Mouse (Mus musculus) adrenal gland, adult 18-20 months (tissue): ENCODE measurements around the gene Etv5. TPM values are rescaled to one million over a fixed set of nuclear protein-coding genes. Genes with fewer than 3 reads are reported as not detected.
"Not testable (repeated sequence)": the region's sequence is repeated elsewhere in the genome, so short reads cannot be mapped to it uniquely, and the experiment has no call there.

ENCODE experiments used
- DNase-seq, 2 experiments: peaks; one replicate each; pipeline ENCODE4 v3.0.0; 2021 to 2022; ENCODE audit warnings: low spot score in 2 of 2
- total RNA-seq, 2 experiments: library from RNA; stranded (reverse); gene quantifications; 1 replicate in 1 of 2; 2 replicates in 1 of 2; pipeline ENCODE4 v1.2.3; 2021

The Etv5 gene
- total RNA-seq, 2 experiments from 2014 or later: 18.2 to 26.9 TPM

DNA sequence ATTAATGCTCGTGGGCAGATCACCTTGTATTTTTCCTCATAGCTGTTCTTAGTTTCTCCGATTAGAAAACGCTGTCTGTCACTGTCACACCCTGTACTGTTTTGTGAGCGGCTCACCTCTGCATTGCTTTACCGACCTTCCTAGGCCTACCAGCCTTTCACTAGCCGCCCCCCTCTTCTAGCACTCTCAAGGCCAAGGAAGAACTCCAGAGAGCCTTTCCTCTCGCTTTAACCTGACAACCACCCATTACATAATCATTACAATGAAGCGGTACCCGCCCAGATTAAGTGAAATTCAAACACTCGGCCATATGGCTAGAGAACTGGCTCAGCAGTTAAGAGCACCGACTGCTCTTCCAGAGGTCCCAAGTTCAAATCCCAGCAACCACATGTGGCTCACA lies 41.2 kb downstream of the Etv5 start:
- no peak for DNase-seq

DNA sequence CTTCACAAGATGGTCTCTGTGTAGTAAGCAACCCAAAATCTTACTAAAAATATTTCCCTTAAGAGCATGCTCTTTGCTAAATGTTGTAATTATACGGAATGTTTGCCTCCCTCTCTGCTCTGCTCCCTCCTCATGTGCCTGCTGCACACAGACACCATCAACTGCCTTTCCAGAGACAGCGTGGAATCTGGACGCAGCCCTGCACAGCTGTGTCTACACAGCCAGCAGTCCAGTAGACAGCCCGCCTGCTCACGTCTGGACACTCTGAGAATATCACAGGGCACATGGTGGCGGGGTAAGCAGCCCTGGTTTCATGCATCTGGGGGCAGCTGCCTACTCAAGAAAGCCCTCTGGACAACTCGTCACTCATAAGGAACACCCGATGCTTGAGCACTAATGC lies 43.1 kb downstream of the Etv5 start:
- DNase-seq: no peak

DNA sequence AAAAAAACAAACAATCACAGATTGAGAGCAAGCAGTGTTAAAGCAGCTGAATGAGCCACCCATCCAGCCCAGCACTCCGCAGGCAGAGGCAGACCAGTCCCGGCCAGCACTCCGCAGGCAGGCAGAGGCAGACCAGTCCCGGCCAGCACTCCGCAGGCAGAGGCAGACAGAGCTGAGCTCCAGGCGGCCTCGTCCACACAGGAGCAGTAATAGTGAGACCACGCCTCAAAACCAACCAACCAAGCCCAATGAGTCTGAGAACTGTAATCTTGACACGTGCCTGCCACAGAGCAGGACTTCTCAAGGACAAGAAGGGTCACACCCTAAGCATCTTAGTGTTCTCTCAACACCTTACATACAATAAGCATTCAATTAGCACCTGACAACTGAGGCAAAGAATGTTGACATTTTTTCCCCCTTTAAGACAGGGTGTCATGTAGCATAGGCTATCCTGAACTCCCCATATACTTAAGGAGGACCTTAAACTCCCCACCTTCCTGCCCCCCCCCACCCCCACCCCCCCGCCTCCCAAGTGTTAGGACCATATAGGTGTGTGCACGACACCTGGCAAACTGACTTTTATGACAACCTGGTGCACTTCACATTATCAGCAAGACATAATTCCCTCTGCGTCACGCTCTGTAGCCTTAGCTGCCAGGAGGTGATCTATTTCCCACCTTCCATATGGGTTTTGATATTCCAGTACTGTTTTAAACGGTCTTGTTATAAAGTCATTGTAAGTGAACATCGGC lies 44.2 kb downstream of the Etv5 start:
- no peak for DNase-seq

DNA sequence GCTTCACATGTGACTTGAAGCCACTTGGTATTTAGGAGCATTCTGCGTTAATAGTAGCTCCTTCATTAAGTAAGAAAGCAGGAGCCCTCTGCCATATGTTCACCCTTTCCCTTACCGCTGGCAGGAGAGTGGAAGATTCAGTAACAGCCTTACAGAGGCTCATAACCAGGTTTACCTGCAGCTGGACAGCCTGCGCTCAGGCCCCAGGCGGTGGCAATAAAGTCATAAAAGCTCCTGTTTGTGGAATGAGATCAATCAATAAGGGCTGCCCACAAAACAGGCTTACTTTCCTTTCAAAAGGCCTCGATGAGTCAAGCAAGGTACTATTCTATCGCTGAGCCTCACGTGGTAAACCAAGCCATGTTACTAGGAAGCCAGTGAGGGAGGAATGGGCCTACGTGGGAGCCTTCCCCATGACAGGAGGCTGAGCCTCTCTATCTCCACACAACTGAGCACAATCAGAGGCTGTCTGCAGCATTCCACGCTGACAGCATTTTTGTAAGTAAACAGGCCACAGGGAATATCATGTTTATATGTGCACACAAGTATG lies 49.1 kb downstream of the Etv5 start:
- no peak for DNase-seq

DNA sequence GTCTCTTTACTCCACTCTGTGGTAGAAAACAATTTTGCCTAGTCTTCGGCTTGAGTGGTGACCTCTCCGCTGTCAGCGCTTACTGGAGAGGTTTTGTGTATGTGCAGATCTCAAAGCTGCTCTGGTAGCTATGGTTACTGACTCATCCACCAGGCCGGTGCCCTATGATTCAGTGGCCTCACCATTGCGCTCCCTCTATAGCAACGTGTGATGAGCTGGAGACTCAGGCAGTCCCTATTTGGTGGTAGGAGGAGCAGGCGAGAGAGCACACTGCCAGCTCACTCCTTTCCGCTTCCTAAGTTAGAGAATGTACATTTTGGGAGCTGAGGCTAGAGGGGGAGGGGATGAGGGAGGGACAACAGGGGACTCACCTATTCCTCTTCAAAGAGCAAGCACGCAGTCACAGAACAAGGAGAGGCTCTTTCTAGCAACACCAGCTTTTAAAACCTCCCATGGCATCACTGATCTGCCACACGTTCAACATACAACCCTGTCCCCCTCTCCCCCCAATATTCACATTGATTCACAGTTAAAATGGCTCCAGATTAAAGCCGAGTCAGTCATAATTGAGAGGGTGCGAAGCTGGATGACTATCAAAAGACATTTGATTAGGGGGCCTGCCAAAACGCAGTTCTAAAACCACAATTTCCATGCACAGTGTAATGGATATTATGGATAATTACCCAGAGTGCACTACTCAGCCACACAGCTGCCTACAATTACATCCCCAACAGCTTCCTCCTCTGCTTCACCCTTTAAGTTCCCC lies 50.2 kb downstream of the Etv5 start:
- peak; percentile 26 to 39 for DNase-seq

DNA sequence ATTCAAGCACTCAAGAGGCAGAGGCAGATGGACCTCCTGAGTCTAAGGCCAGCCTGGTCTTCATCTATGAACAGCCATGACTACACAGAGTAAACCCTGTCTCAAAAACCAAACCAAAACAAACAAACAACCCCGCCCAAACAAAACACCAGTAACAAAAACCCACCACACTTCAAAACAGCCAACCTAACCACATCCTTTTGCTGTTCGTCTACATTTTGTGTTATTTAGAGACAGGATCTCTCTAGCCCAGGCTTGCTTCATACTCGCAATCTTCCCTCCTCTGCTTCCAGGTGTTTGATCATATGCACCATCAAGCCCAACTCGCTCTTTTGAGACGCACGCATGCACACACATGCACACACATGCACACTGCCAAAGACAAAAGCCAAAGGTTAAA lies 51.8 kb downstream of the Etv5 start:
- no peak for DNase-seq

DNA sequence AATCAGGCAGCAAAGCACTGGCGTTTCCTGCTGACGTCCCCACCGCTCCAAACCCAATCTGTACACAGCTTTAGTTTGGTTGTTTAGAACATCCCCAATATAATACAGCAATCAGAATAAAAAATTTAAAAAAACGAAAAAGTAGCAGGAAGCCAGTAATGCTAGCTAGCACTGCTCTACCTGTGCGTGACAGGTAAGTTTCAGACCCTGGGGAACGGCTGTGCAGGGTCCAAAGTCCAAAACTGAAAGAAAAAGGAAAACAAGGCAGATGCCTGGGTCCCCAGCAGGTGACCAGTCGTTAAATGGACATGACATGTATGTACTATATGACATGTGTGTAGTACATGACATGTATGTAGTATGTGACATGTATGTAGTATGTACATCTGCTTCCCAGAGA lies 57.5 kb downstream of the Etv5 start:
- DNase-seq: not testable (repeated sequence)

DNA sequence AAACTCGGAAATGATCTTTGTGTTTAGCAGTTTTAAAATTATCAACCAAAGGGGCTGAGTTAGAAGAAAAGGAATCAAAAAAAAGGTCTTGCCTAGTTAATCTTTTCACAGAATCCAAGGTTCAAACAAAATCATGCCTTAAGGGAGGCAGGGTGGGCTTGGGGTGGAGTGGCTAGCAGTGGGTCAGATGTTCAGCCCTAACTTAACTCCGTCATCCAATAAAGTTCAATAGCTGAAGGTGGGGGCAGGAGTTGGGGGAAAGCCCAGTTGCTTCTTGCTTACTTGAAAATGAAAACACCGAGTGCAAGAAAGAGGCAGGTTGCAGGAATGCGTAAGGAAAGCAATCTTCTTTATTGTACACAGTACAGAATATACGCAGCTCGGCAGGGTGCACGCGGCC lies 58.5 kb downstream of the Etv5 start:
- no peak for DNase-seq

DNA sequence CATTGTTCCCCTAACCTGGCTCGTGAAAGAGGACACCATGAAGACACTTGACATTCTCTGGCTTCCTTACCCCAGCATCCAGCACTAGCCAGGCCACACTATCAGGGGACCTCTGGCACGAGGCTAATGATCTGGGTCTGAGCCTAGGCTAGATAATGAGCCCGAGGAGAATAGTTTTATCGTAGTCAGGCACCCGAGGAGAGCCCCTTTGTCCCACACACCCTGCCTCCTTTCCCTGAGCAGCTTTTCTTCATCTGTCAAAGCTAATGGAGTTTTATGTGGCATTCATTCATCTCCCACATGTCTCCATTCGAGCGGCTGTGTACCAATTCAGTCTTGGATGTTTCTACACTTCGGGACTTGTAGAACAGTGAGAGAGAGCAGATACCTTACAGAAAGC lies 59.5 kb downstream of the Etv5 start:
- no peak for DNase-seq

DNA sequence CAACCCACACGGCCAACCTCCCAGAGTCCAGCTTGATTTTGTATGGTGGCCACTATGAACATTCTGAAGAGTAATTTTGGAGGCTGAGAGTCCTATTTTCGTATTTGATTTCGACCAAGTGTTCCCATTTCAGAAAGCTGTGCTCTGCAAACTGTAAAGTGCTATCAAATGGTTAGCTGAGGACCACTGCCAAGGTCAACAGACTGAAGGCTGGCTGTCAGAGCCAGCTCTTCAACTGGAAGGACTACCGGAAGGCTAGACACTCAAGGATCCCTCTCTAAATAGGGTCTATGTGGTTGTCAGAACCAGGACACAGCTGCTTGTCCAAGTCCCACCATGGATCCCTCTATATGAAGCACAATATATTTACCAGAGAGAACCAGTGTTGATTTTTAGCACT lies 60.2 kb downstream of the Etv5 start:
- no peak for DNase-seq

DNA sequence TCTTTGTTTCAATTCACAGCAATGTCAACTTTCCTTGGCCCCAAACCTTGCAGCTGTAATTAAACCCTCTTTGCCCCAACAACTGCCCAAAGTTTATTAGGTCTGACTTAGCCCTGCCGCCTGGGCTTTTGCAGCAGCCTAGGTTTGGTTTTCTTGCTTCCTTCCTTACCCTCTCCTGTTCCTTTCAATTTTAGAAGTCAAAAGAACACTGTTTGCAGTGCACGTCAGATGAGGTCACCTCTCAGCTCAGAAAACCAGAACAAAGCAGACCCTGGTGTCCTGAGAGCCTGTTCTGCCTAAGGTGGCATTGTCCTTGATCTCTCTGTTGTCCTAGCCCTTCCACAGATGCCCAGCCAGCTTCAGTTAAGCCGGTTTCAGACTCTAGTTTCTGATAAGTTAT lies 61.8 kb downstream of the Etv5 start:
- no peak for DNase-seq

DNA sequence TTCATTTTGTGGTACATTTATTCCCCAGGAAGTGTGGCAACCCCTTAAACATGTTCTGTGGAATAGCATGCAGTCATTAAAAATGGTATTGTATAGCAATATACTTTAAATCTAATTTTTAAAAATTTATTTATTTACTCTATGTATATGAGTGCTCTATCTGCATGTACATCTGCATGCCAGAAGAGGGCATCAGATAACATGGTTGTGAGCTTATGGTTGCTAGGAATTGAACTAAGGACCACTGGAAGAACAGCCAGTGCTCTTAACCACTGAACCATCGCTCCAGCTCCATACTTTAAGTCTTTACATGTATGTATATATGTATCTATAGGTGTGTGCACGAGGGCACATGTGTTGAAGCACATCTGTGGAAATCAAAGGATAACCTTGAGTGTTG lies 64.6 kb downstream of the Etv5 start:
- no peak for DNase-seq

DNA sequence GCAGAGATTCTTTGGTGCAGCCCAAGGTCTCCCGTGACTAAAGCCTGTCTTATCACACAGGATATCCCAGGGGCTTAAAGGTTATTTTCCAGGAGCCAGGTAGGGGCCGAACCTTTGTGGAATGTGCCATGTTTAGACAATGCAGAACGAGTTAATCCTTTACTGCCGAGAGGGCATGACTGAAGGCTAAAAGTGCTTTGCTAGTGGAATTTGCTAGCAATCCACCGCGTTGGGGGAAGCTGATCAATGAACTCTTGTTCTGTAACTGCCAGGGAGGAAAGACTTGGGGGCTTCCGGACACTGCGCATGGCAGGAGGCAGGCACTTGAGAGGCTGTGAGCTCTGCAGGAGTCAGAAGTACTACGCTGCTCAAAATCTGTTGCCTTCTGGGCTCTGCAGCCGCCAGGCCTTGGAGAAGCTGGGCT lies 66.8 kb downstream of the Etv5 start:
- DNase-seq: no peak

DNA sequence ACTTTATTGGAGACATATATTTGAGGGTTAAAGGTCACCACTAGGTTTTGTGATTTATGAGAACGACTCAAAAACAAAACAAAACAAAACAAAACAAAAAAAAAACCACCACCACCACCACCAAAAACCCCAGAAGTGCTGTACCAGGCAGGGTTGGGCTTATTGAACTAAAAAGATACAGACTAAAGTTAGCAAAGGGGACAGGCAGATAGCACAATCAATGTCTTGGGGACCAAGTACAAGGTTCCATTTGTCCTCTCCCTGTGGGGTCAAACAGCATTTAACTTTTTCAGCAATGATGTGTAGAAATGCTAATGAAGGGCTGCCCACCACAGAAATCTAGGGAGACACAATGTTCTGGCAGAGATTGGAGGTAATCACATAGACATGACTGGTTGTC lies 67.3 kb downstream of the Etv5 start:
- DNase-seq: no peak

DNA sequence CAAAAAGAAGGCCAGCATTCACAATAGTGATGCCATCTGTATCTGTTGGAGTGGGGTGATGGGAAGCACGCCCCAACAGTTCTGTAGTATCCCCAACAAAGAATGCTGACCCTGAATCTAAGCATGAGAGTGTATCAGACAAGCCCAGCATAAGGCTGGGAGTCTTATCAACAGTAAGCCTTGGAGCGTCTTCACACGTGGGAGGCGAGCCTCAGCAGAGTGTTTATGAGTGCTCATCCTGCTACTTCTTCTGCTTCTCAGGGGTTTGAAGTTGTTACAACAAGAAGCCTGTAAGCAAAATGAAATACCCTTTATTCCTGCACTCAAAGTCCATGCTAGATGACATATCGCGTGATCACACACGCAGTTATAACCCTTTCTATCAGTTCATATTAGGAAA lies 72.4 kb downstream of the Etv5 start:
- no peak for DNase-seq

DNA sequence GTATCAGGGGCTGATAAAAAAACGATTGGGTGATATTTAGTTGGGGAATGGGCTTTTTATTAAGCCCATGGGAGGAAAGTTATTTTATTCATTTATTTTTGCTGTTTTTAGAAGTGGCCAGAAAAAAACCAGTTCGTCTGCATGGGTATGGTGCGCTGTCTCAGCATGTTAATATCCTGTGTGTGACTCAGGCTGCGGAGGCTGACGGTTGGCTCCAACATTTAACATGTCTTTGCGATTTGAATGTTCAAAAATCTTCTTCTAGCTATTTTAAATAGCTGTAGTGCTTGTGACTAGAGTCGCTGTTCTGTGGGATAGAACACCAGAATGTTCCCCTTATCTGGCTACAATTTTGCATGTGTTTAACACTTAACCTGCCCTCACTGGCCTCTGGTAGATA lies 73.5 kb downstream of the Etv5 start:
- no peak for DNase-seq

DNA sequence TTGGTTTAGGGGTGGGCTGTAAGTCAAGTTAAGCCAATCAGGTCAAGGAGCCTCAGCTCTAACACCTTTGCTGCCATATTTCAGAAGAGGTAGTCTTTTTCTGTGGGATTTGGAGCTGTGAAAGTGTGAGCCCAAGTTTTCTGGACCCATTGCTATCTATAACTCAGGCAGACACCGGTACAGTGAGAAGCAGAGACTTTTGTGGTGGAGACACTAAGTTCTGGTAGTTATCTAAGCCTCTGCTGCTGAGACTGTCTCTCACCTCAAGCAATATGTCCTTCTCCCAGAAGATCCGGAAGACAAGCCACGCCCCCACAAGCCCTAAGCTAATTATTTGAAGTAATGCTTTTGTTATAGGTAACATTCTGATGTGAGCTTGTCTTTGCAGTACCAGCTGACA lies 73.9 kb downstream of the Etv5 start:
- DNase-seq: no peak

DNA sequence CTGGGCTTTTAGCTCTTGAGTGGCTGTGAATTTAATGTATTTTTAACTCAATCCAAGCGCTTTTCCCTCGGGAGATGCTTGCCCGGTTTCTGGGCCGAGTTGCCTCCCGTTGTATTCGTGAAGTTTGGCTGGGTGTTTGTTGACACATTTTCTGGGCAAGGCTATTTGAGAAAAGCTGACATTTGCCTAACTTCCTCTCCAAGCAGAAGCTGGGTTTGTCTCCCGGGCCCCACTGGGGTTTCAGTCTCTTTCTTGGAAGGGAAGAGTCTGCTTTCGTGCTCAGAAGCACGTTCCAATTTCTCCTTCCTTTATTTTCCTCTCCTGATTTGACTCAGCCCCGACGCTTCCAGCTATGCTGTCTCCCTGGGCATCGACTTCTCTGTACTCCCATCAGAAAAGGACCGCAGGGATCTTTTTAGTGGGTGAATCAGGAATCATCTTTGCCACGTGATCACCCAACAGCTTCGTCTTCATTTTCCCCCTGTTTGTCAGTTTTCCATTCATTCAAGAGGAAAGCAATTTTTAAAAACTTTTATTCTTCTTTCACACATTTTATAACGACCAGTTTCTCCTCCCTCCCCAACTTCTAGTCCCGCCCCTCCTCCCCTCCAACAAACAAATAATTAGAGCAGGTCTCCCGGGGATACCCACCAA lies 80.7 kb downstream of the Etv5 start:
- DNase-seq: peak in 1 of 2 experiments; percentile 24

DNA sequence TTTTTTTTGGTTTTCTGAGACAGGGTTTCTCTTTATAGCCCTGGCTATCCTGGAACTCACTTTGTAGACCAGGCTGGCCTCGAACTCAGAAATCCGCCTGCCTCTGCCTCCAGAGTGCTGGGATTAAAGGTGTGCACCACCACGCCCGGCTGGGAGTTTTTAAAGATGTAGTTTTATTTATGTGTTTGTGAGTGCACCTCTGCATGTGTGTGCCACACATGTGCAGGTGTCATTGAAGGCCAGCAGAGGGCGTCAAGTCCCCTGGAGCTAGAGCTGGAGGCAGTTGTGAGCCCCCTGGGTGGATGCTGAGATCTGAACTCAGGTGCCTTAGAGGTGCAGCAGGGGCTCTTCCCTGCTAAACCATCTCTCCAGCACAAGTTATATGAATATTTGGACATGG lies 85.3 kb downstream of the Etv5 start:
- not testable (repeated sequence) for DNase-seq

DNA sequence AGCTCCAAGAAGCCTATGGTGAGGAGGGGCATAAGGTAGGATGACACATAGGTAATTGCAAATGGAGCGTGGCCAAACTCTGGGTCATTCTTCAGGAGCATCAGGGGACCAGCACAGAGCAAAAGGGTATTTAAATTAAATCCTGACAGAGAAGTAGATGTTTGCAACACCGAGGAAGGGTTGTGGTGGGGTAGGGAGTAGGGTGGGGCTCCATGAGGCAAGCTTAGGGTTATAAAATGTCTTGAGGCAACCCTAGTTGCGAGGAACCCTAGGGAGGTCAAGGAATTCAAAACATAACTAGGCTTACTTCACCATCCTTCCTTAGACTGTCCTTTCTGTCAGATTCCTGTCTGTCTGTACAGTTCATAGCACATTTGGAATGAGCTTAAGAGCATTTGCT lies 85.9 kb downstream of the Etv5 start:
- no peak for DNase-seq

DNA sequence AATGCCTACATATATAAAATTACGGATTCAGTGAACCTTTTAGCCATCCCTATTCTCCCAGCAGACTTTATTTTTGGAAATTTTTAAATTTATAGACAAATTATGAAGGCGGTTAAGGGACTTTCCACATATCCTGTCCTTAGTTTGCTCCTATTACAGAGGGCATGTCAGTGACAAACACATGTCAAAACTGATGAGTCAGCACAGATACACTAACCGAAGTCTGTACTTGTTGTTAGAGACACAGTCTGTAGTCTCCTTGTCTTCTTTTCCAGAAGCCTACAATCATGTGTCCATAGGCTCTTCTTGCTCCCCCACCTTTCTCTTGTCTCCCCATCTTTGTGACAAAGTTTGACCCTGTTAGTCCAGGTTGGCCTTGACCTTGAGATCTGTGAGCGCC lies 88.3 kb downstream of the Etv5 start:
- DNase-seq: no peak

DNA sequence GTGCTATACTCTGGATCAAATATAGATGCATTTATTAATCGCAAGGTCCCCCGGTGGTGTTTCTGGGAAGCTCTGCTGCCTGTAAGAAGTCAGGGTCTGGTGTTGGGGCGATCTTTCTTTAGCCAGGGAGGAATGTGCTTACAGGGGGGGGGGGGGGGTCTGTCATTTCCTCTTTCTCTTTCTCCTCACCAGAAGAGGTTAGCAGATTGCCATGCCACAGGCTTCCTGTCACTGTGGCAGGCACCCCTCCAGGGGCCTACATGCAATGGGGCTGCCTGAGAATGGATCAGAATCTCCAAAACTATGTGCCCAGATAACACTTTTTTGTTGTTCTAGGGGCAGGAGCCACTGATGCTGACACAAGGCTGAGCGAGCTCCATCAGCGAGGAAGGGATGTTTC lies 89.7 kb downstream of the Etv5 start:
- no peak for DNase-seq
